Mouse (Mus musculus): ENCODE results near the gene Rbpj. TPM values are rescaled to one million over a fixed set of nuclear protein-coding genes. Genes with fewer than 3 reads are reported as not detected.

Rbpj gene
- polyA plus RNA-seq, 2 experiments: 49.7 to 57.3 TPM

- Histone ChIP-seq H3K36me3 (ENCODE audit: control insufficient read depth, insufficient read depth, low read length) (no peaks in the 10 kb centered on the region), H3K27ac (replicated peaks; ENCODE audit: low read depth, low read length) (no peak overlapping the region; the same call in 1 of the 2 replicates), H3K9me3 (ENCODE audit: control insufficient read depth, low read length) (no peaks in the 10 kb centered on the region), H3K4me1 (ENCODE audit: control insufficient read depth, insufficient read depth, low read length) (peaks cover 11% of the 10 kb centered on the region; the same call in 1 of the 2 replicates), H3K9ac (ENCODE audit: low read depth, low read length, severe bottlenecking) (no peak overlapping the region), H3K27me3 (ENCODE audit: control insufficient read depth, insufficient read depth, low read length) (no peaks in the 10 kb centered on the region), H3K4me2 (replicated peaks; ENCODE audit: low read depth, low read length, severe bottlenecking) (no peak overlapping the region), H3K4me3 (replicated peaks; ENCODE audit: low read length) (no peak overlapping the region)
- DNase-seq (ENCODE audit: low spot score) (no peak), ATAC-seq (ENCODE audit: low FRiP score, low read depth) (no peak)
- no peak for TF ChIP-seq POLR2A (IDR thresholded peaks at IDR 0.05; ENCODE audit: borderline replicate concordance, extremely low read depth, insufficient read depth, insufficient read length)
- 68% methylated on average over 5 of the region's 5 CpGs for WGBS
Measured at GRCm38 (mm10) chr5:53479891-53480290, 13.9 kb downstream of the Rbpj start.

DNA sequence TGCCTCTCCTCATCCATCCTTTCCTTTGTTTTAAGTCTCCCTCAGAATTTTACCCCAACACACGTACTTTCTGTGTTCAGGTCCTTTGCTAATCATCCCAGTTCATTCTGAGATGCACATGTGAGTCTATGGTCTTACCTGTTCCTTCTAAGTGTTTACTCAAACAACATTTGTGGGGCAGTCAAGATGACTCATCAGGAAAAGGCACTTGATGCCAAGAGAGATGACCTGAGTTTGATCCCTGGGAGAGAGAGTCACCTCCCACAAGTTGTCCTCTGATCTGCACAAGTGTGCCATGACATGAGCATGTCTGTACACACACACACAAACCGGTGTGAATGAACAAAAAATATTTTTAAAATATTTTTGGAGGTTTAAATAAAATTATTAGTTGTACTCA lies 15.1 kb downstream of the Rbpj start:
- DNase-seq (ENCODE audit: low spot score): no peak
- Histone ChIP-seq H3K27me3 (ENCODE audit: control insufficient read depth, insufficient read depth, low read length) (no peaks in the 10 kb centered on the region), H3K9ac (ENCODE audit: low read depth, low read length, severe bottlenecking) (no peak overlapping the region), H3K4me2 (replicated peaks; ENCODE audit: low read depth, low read length, severe bottlenecking) (no peak overlapping the region), H3K27ac (replicated peaks; ENCODE audit: low read depth, low read length) (no peak overlapping the region), H3K36me3 (ENCODE audit: control insufficient read depth, insufficient read depth, low read length) (no peaks in the 10 kb centered on the region), H3K4me1 (ENCODE audit: control insufficient read depth, insufficient read depth, low read length) (peaks cover 14% of the 10 kb centered on the region; the same call in 1 of the 2 replicates), H3K4me3 (replicated peaks; ENCODE audit: low read length) (no peak overlapping the region), H3K9me3 (ENCODE audit: control insufficient read depth, low read length) (no peaks in the 10 kb centered on the region)
- TF ChIP-seq POLR2A (IDR thresholded peaks at IDR 0.05; ENCODE audit: borderline replicate concordance, extremely low read depth, insufficient read depth, insufficient read length): no peak
- ATAC-seq (ENCODE audit: low FRiP score, low read depth): no peak
- WGBS: 80% methylated on average over 2 of the region's 2 CpGs

DNA sequence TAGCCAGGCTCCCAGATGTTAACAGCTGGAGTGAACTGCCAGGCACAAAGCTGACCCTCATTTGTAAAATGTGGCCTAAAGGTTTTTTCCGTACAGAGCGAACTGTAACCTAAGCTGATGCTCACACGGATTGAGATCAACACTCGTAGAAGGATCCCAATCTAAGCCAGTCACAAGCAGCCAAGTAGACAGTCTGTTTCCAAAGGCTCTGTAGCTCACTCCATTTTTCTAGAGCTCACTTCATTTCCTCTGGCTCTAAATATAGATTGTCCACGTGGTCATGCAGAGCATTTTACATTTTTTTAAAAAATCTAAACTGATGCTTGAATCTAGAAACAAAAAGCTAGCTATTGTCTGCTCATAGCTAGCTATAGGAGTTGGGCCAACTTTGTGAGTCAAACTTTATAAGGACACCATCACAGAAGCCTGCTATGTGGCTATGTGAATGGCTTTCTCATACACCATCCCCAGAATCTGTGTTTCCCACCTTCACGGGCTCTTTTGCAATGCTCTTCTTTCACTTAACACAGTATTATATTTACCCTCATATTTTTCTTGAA lies 19.2 kb downstream of the Rbpj start:
- H3K27me3 ChIP-seq (ENCODE audit: control insufficient read depth, insufficient read depth, low read length): no peaks in the 10 kb centered on the region
- ATAC-seq (ENCODE audit: low FRiP score, low read depth): no peak
- no peak for TF ChIP-seq POLR2A (IDR thresholded peaks at IDR 0.05; ENCODE audit: borderline replicate concordance, extremely low read depth, insufficient read depth, insufficient read length)
- H3K4me2 ChIP-seq (replicated peaks; ENCODE audit: low read depth, low read length, severe bottlenecking): no peak overlapping the region
- WGBS: 87% methylated on average over 6 of the region's 6 CpGs
- no peaks in the 10 kb centered on the region for H3K9me3 ChIP-seq (ENCODE audit: control insufficient read depth, low read length)
- H3K4me3 ChIP-seq (replicated peaks; ENCODE audit: low read length): no peak overlapping the region
- H3K36me3 ChIP-seq (ENCODE audit: control insufficient read depth, insufficient read depth, low read length): no peaks in the 10 kb centered on the region
- H3K9ac ChIP-seq (ENCODE audit: low read depth, low read length, severe bottlenecking): no peak overlapping the region
- H3K4me1 ChIP-seq (ENCODE audit: control insufficient read depth, insufficient read depth, low read length): peaks cover 15% of the 10 kb centered on the region; the same call in 1 of the 2 replicates
- no peak for DNase-seq (ENCODE audit: low spot score)
- H3K27ac ChIP-seq (replicated peaks; ENCODE audit: low read depth, low read length): no peak overlapping the region

- Histone ChIP-seq H3K27ac (replicated peaks; ENCODE audit: low read depth, low read length) (no peak overlapping the region), H3K36me3 (ENCODE audit: control insufficient read depth, insufficient read depth, low read length) (no peaks in the 10 kb centered on the region), H3K4me2 (replicated peaks; ENCODE audit: low read depth, low read length, severe bottlenecking) (no peak overlapping the region), H3K9ac (ENCODE audit: low read depth, low read length, severe bottlenecking) (no peak overlapping the region), H3K9me3 (ENCODE audit: control insufficient read depth, low read length) (no peaks in the 10 kb centered on the region), H3K4me1 (ENCODE audit: control insufficient read depth, insufficient read depth, low read length) (peaks cover 9% of the 10 kb centered on the region; the same call in 1 of the 2 replicates), H3K4me3 (replicated peaks; ENCODE audit: low read length) (no peak overlapping the region), H3K27me3 (ENCODE audit: control insufficient read depth, insufficient read depth, low read length) (no peaks in the 10 kb centered on the region)
- TF ChIP-seq POLR2A (IDR thresholded peaks at IDR 0.05; ENCODE audit: borderline replicate concordance, extremely low read depth, insufficient read depth, insufficient read length): no peak
- WGBS: 66% methylated on average over 9 of the region's 9 CpGs
- no peak for DNase-seq (ENCODE audit: low spot score)
- ATAC-seq (ENCODE audit: low FRiP score, low read depth): no peak
Measured at GRCm38 (mm10) chr5:53485934-53486475, 20.1 kb downstream of the Rbpj start.

GRCm38 (mm10) chr5:53486966-53487592 lies 21.1 kb downstream of the Rbpj start:
- DNase-seq (ENCODE audit: low spot score) (no peak), ATAC-seq (ENCODE audit: low FRiP score, low read depth) (no peak)
- WGBS: 28% methylated on average over 11 of the region's 11 CpGs
- Histone ChIP-seq H3K27me3 (ENCODE audit: control insufficient read depth, insufficient read depth, low read length) (no peaks in the 10 kb centered on the region), H3K4me3 (replicated peaks; ENCODE audit: low read length) (no peak overlapping the region), H3K27ac (replicated peaks; ENCODE audit: low read depth, low read length) (no peak overlapping the region), H3K9ac (ENCODE audit: low read depth, low read length, severe bottlenecking) (no peak overlapping the region; the same call in 1 of the 2 replicates), H3K4me2 (replicated peaks; ENCODE audit: low read depth, low read length, severe bottlenecking) (no peak overlapping the region), H3K4me1 (ENCODE audit: control insufficient read depth, insufficient read depth, low read length) (peaks cover 7% of the 10 kb centered on the region; the same call in 1 of the 2 replicates), H3K36me3 (ENCODE audit: control insufficient read depth, insufficient read depth, low read length) (no peaks in the 10 kb centered on the region), H3K9me3 (ENCODE audit: control insufficient read depth, low read length) (no peaks in the 10 kb centered on the region)
- no peak for TF ChIP-seq POLR2A (IDR thresholded peaks at IDR 0.05; ENCODE audit: borderline replicate concordance, extremely low read depth, insufficient read depth, insufficient read length)

All from limb, embryonic 14.5 days (tissue).